Mouse (Mus musculus) MEL (cell line): ENCODE results near the gene Drg2. TPM values are rescaled to one million over a fixed set of nuclear protein-coding genes. Genes with fewer than 3 reads are reported as not detected.
"Not testable (repeated sequence)": the region's sequence is repeated elsewhere in the genome, so short reads cannot be mapped to it uniquely, and the experiment has no call there.

Experiments
- DNase-seq: peaks from one replicate; pipeline ENCODE4 v3.0.0; 2011; ENCODE audit warnings: low read depth, low spot score
- H3K27ac ChIP-seq: 2 replicates; pipeline ENCODE4 v1.5.1; 2012; ENCODE audit warnings: low read depth, mild to moderate bottlenecking, control low read depth, low read length, moderate library complexity; ENCODE audit not compliant: control insufficient read depth
- H3K27me3 ChIP-seq, 2 experiments: fragments of 150-350 bp in 1 of 2; sonication (generic) in 1 of 2; 2 replicates each; pipeline ENCODE4 v1.6.1; 2012; ENCODE audit warnings: low read length in 2 of 2, mild to moderate bottlenecking in 2 of 2, improper control_type of control experiment in 1 of 2, moderate library complexity in 1 of 2; ENCODE audit not compliant: insufficient read depth in 2 of 2, control insufficient read depth in 1 of 2
- H3K36me3 ChIP-seq, 2 experiments: 2 replicates each; pipeline ENCODE4 v1.6.1; 2012 to 2014; ENCODE audit warnings: low read length in 2 of 2, improper control_type of control experiment in 1 of 2, inconsistent platforms in 1 of 2, mild to moderate bottlenecking in 1 of 2; ENCODE audit not compliant: insufficient read depth in 2 of 2, control insufficient read depth in 1 of 2
- H3K4me1 ChIP-seq, 2 experiments: fragments of 150-350 bp in 1 of 2; sonication (generic) in 1 of 2; 2 replicates each; pipeline ENCODE4 v1.6.1; 2012; ENCODE audit warnings: low read length in 2 of 2, improper control_type of control experiment in 1 of 2, mild to moderate bottlenecking in 1 of 2; ENCODE audit not compliant: insufficient read depth in 2 of 2, control insufficient read depth in 1 of 2
- H3K4me3 ChIP-seq, 2 experiments: fragments of 150-350 bp in 1 of 2; sonication (generic) in 1 of 2; 2 replicates each; pipeline ENCODE4 v1.5.1; 2012; ENCODE audit warnings: low read depth in 2 of 2, low read length in 2 of 2, mild to moderate bottlenecking in 2 of 2, moderate library complexity in 2 of 2, control low read depth in 1 of 2, improper control_type of control experiment in 1 of 2; ENCODE audit not compliant: control insufficient read depth in 1 of 2, insufficient read depth in 1 of 2
- H3K79me2 ChIP-seq: 2 replicates; pipeline ENCODE4 v1.6.1; 2012; ENCODE audit warnings: mild to moderate bottlenecking, low read length, moderate library complexity; ENCODE audit not compliant: control insufficient read depth, poor library complexity, insufficient read depth
- H3K9ac ChIP-seq: 2 replicates; pipeline ENCODE4 v1.6.1; 2012; ENCODE audit warnings: low read depth, mild to moderate bottlenecking, control low read depth, low read length, moderate library complexity; ENCODE audit not compliant: control insufficient read depth, poor library complexity, severe bottlenecking
- H3K9me3 ChIP-seq: fragments of 150-350 bp; sonication (generic); replicated peaks from 2 replicates; pipeline ENCODE4 v1.6.1; 2012; ENCODE audit warnings: mild to moderate bottlenecking, low read length, improper control_type of control experiment, moderate library complexity; ENCODE audit not compliant: insufficient read depth
- BHLHE40 ChIP-seq: IDR thresholded peaks from 2 replicates; pipeline ENCODE4 v1.6.1; 2012; ENCODE audit warnings: low read depth, mild to moderate bottlenecking, inconsistent platforms, low read length, improper control_type of control experiment, borderline replicate concordance
- CHD1 ChIP-seq: IDR thresholded peaks from 2 replicates; pipeline ENCODE4 v1.6.1; 2012; ENCODE audit warnings: low read depth, mild to moderate bottlenecking, inconsistent platforms, low read length, improper control_type of control experiment
- CHD2 ChIP-seq: IDR thresholded peaks from 2 replicates; pipeline ENCODE4 v1.6.1; 2011; ENCODE audit warnings: low read length, improper control_type of control experiment
- CTCF ChIP-seq, 3 experiments: IDR thresholded peaks in 2 of 3; conservative IDR thresholded peaks in 1 of 3; 2 replicates each; pipeline ENCODE4 v1.5.1; 2011 to 2012; ENCODE audit warnings: low read length in 3 of 3, low read depth in 2 of 3, mild to moderate bottlenecking in 2 of 3, improper control_type of control experiment in 1 of 3, inconsistent platforms in 1 of 3, mixed read lengths in 1 of 3, moderate library complexity in 1 of 3; ENCODE audit not compliant: control insufficient read depth in 1 of 3, insufficient read depth in 1 of 3, poor library complexity in 1 of 3, severe bottlenecking in 1 of 3
- ELF1 ChIP-seq: IDR thresholded peaks from 2 replicates; pipeline ENCODE4 v1.6.1; 2014; ENCODE audit warnings: low read depth, mild to moderate bottlenecking, inconsistent platforms, low read length, improper control_type of control experiment, moderate library complexity
- EP300 ChIP-seq, 2 experiments: IDR thresholded peaks; 2 replicates each; pipeline ENCODE4 v1.6.1; 2011; ENCODE audit warnings: improper control_type of control experiment in 2 of 2, low read length in 2 of 2, low read depth in 1 of 2, mild to moderate bottlenecking in 1 of 2
- ETS1 ChIP-seq: IDR thresholded peaks from 2 replicates; pipeline ENCODE4 v1.6.1; 2012; ENCODE audit warnings: low read depth, mild to moderate bottlenecking, inconsistent platforms, low read length, improper control_type of control experiment, moderate library complexity
- GATA1 ChIP-seq: IDR thresholded peaks from 2 replicates; pipeline ENCODE4 v1.6.1; 2011; ENCODE audit warnings: low read depth, low read length, improper control_type of control experiment
- JUND ChIP-seq: IDR thresholded peaks from 2 replicates; pipeline ENCODE4 v1.6.1; 2011; ENCODE audit warnings: low read depth, mild to moderate bottlenecking, improper control_type of control experiment, low read length
- KAT2A ChIP-seq: conservative IDR thresholded peaks from 2 replicates; pipeline ENCODE4 v1.6.1; 2012; ENCODE audit warnings: low read depth, low read length, improper control_type of control experiment, inconsistent platforms
- MAFK ChIP-seq: IDR thresholded peaks from 2 replicates; pipeline ENCODE4 v1.6.1; 2011; ENCODE audit warnings: low read depth, mild to moderate bottlenecking, low read length, improper control_type of control experiment, borderline replicate concordance
- MAX ChIP-seq: IDR thresholded peaks from 2 replicates; pipeline ENCODE4 v1.6.1; 2011; ENCODE audit warnings: low read length, improper control_type of control experiment
- MEF2A ChIP-seq: IDR thresholded peaks from 2 replicates; pipeline ENCODE4 v1.6.1; 2014; ENCODE audit warnings: low read depth, mild to moderate bottlenecking, inconsistent platforms, low read length, improper control_type of control experiment; ENCODE audit not compliant: poor library complexity, insufficient replicate concordance, severe bottlenecking; ENCODE audit errors: extremely low read depth
- MYC ChIP-seq: IDR thresholded peaks from 2 replicates; pipeline ENCODE4 v1.6.1; 2011; ENCODE audit warnings: low read depth, mild to moderate bottlenecking, low read length, improper control_type of control experiment, moderate library complexity
- NELFE ChIP-seq: IDR thresholded peaks from 2 replicates; pipeline ENCODE4 v1.6.1; 2011; ENCODE audit warnings: low read depth, low read length, improper control_type of control experiment
- POLR2AphosphoS5 ChIP-seq: IDR thresholded peaks from 2 replicates; pipeline ENCODE4 v1.6.1; 2012; ENCODE audit warnings: low read depth, borderline replicate concordance, mild to moderate bottlenecking, inconsistent platforms, low read length, moderate library complexity, mixed read lengths
- RAD21 ChIP-seq: IDR thresholded peaks from 2 replicates; pipeline ENCODE4 v1.6.1; 2011; ENCODE audit warnings: mild to moderate bottlenecking, low read depth, low read length, improper control_type of control experiment
- RCOR1 ChIP-seq: IDR thresholded peaks from 2 replicates; pipeline ENCODE4 v1.6.1; 2012; ENCODE audit warnings: low read depth, mild to moderate bottlenecking, inconsistent platforms, low read length, improper control_type of control experiment
- SIN3A ChIP-seq: IDR thresholded peaks from 2 replicates; pipeline ENCODE4 v1.6.1; 2012; ENCODE audit warnings: low read length, improper control_type of control experiment, inconsistent platforms
- TAL1 ChIP-seq: IDR thresholded peaks from 2 replicates; pipeline ENCODE4 v1.6.1; 2012; ENCODE audit warnings: mild to moderate bottlenecking, inconsistent platforms, low read length, moderate library complexity, mixed read lengths
- UBTF ChIP-seq: IDR thresholded peaks from 2 replicates; pipeline ENCODE4 v1.6.1; 2012; ENCODE audit warnings: low read depth, mild to moderate bottlenecking, inconsistent platforms, low read length, improper control_type of control experiment, moderate library complexity, borderline replicate concordance; ENCODE audit not compliant: insufficient read depth
- USF1 ChIP-seq: IDR thresholded peaks from 2 replicates; pipeline ENCODE4 v1.6.1; 2014; ENCODE audit warnings: low read depth, mild to moderate bottlenecking, inconsistent platforms, low read length, improper control_type of control experiment, moderate library complexity
- USF2 ChIP-seq, 2 experiments: IDR thresholded peaks; 2 replicates each; pipeline ENCODE4 v1.6.1; 2011 to 2012; ENCODE audit warnings: improper control_type of control experiment in 2 of 2, low read length in 2 of 2, borderline replicate concordance in 1 of 2, inconsistent platforms in 1 of 2, low read depth in 1 of 2, mild to moderate bottlenecking in 1 of 2; ENCODE audit not compliant: insufficient read depth in 1 of 2
- ZC3H11A ChIP-seq: IDR thresholded peaks from 2 replicates; pipeline ENCODE4 v1.6.1; 2012; ENCODE audit warnings: low read depth, mild to moderate bottlenecking, inconsistent platforms, low read length, improper control_type of control experiment
- ZMIZ1 ChIP-seq: IDR thresholded peaks from 2 replicates; pipeline ENCODE4 v1.6.1; 2012; ENCODE audit warnings: low read depth, mild to moderate bottlenecking, inconsistent platforms, low read length, improper control_type of control experiment, moderate library complexity
- polyA plus RNA-seq, 2 experiments: library from polyadenylated mRNA; stranded (reverse) in 1 of 2; unstranded in 1 of 2; fragments of >175 nt in 1 of 2; fragments of >200 nt in 1 of 2; gene quantifications; 2 replicates each; pipeline versions ENCODE4 v1.2.1 to v1.2.4; 2012; ENCODE audit warnings: low replicate concordance in 2 of 2, low read depth in 1 of 2; ENCODE audit not compliant: insufficient read length in 2 of 2, insufficient read depth in 1 of 2, missing spikeins in 1 of 2
- total RNA-seq: library from RNA; depleted of rRNA; stranded (reverse); fragments of 300-350 nt; gene quantifications from 2 replicates; pipeline ENCODE4 v1.2.3, GENCODE M21; 2012

The Drg2 gene
- total and polyA plus RNA-seq, 3 experiments = 121 to 214 (median 133) TPM

DNA sequence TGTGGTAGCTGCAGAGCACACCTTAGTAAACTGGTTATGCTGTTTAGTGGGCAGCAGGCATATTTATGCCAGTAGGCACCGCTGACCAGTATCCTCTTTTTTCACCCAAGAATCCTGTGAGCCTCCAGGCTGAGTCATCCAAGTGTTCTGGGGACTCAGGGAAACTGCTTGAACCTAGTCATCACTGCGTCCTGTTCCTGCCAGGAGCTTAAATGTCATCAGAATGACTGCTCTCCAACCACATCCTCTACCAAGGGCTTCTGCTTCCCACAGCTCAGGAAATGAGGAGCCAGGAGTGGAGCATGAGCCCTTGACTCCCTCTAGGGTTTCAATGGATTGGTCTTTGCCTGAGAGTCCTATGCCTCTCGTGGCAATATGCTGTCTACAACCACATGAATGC is 17.8 kb upstream of the Drg2 start:
- H3K4me1 ChIP-seq = peaks cover 0 to 7% of the 10 kb centered on the region in 2 experiments; a peak in 2 of 4 replicates
- no peaks in the 10 kb centered on the region for H3K9me3 ChIP-seq
- no peak for DNase-seq
- H3K4me3 ChIP-seq = no peak overlapping the region
- peaks cover 5 to 41% of the 10 kb centered on the region in 2 experiments for H3K36me3 ChIP-seq
- H3K79me2 ChIP-seq = no peaks in the 10 kb centered on the region
- no peaks in the 10 kb centered on the region for H3K27me3 ChIP-seq
- TF ChIP-seq KAT2A (no peak), BHLHE40 (no peak), ETS1 (no peak), ZMIZ1 (no peak), ELF1 (no peak), MYC (no peak), SIN3A (no peak), RCOR1 (no peak), UBTF (no peak), POLR2AphosphoS5 (no peak), ZC3H11A (no peak), USF2 (IDR thresholded peaks at IDR 0.05; ENCODE audit: borderline replicate concordance in 1 of 2, insufficient read depth in 1 of 2, low read depth in 1 of 2, low read length in 2 of 2) (no peak)
- no peak overlapping the region for H3K27ac ChIP-seq
- no peak overlapping the region for H3K9ac ChIP-seq

DNA sequence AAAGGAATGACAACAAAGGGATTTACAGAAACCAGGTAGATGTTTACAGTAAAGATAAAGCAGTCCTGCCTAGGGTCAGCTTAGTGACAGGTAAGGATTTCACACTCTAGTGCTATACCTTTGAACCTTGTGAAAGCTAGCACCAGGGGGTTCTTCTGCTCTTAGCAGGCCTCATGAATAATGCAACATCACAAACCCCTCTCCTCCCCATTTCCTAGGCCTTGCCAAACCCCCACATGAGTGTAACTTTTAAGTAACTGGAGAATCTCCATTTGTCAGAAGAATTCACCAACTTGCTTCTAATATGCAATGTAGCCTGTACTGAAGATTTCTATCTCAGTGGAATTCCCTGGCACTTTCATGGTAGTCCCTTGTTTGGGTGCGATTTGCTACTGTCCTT is 14.8 kb upstream of the Drg2 start:
- not testable (repeated sequence) for H3K9ac ChIP-seq, H3K4me3 ChIP-seq, H3K4me1 ChIP-seq, H3K27me3 ChIP-seq, DNase-seq, H3K27ac ChIP-seq, H3K79me2 ChIP-seq, H3K9me3 ChIP-seq
- H3K36me3 ChIP-seq = peaks cover 3 to 29% of the 10 kb centered on the region in 2 experiments

DNA sequence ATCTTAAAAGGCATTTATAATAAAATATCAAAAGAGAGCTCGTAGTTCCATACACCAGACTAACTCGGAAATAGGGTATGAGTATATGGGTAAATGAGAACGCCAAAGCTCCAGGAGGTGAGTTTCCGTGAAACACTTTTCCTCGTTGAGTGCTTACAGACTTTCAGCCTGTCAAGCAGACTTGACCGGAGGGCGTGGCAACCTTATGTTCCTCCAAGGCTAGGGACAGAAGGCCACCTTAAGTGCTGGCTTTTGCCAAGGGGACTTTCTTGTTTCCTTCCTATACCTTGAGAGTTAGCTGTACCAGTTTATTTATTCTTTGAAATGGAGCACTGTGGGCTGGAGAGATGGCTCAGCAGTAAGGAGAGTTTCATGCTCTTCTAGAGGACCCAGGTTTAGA is 14.2 kb upstream of the Drg2 start:
- TF ChIP-seq CHD2 (no peak), ETS1 (no peak), MYC (no peak), JUND (no peak), USF1 (no peak), CTCF (IDR thresholded peaks at IDR 0.05 in 2 of 3, conservative IDR thresholded peaks at IDR 0.05 in 1 of 3; ENCODE audit: control insufficient read depth in 1 of 3, insufficient read depth in 1 of 3, low read depth in 2 of 3, low read length in 3 of 3, poor library complexity in 1 of 3, severe bottlenecking in 1 of 3) (no peak), MAX (no peak), TAL1 (no peak), NELFE (no peak), CHD1 (no peak), EP300 (IDR thresholded peaks at IDR 0.05; ENCODE audit: low read depth in 1 of 2, low read length in 2 of 2) (no peak), ELF1 (no peak), MEF2A (no peak), MAFK (no peak), GATA1 (no peak), RAD21 (no peak)
- Histone ChIP-seq H3K27ac (no peak overlapping the region), H3K79me2 (no peaks in the 10 kb centered on the region), H3K4me3 (no peak overlapping the region), H3K9me3 (no peaks in the 10 kb centered on the region), H3K9ac (no peak overlapping the region), H3K27me3 (no peaks in the 10 kb centered on the region), H3K36me3 (peaks cover 0 to 26% of the 10 kb centered on the region in 2 experiments; a peak in 2 of 4 replicates), H3K4me1 (no peaks in the 10 kb centered on the region)
- DNase-seq = no peak
